Mouse (Mus musculus): ENCODE data around the gene Ccl28.

DNA sequence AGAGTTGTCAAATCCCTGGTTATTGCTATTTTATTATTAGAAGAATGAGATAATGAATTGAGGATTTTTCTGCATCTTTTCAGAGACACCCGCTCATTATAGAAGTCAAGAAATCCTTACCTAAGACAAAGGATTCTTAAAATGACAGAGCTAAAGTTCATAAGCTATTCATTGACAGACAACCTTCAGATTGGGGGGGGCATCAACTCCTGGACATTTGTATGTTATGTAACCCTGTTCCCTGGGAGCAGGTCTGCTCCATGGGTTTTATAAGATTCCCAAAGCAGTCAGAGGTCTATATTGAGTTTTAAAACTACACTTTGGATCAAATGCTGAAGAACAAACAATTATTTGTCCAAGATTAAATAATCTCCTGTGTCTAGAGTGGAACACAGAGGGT is 22.9 kb downstream of the Ccl28 start:
- no peak for TF ChIP-seq CTCF (IDR thresholded peaks at IDR 0.05; ENCODE audit: extremely low read depth, insufficient read depth, low read length)
- no peak for TF ChIP-seq POLR2A (IDR thresholded peaks at IDR 0.05; ENCODE audit: extremely low read depth, insufficient read depth, low read length)

Measured in cortical plate, adult 2 months (tissue).